In the genomic region with DNA sequence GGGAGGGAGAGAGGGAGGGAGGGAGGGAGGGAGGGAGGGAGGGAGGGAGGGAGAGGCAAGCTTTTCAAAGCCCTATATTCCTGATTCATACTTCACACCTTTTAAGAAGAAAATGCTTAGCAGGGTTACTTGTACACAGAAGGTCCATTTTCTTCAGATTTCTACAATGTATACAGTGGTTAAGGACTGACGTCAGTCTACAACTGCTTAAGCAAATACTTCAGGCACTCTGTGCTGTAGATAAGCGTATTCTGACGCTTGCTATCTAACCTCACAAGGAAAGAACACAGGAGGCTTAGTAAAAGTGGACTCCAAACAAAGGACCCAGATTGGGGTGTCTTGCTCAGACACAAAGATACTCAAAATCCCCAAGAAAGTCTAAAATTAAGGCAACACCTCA, we compare ENCODE assay signal across 19 mouse cellular contexts. TPM values are rescaled to one million over a fixed set of nuclear protein-coding genes. Genes with fewer than 3 reads are reported as not detected.
"Had no signal": no experiment of that assay in that cellular context is flagged by ENCODE, and none has a peak within 500 bp of the region (broad histone marks: within the 10 kb centered on the region; RNA-seq: fewer than 3 reads in every experiment).

No protein-coding gene starts in this region.

- H3K27me3 ChIP-seq: hindbrain, embryonic 13.5 days; limb, embryonic 12.5 days; liver, embryonic 13.5 days; megakaryocyte, embryonic 14.5 days; neural tube, embryonic 15.5 days had no signal

- H3K4me1 ChIP-seq: liver, embryonic 13.5 days; megakaryocyte, embryonic 14.5 days; neural tube, embryonic 15.5 days had no signal

- DNase-seq: kidney, adult 11 months; kidney, adult 9 months; kidney, postnatal 36 days; layer of hippocampus, adult 9-11 months; layer of hippocampus, postnatal 36 days; liver; liver, embryonic 13.5 days; liver, postnatal 0 days; right cerebral cortex, postnatal 4 days; spleen, adult 18-20 months; thymus, adult 18-20 months; thymus, postnatal 14 days had no signal

- ATAC-seq: liver, postnatal 0 days had no signal

- H3K9ac ChIP-seq: hindbrain, embryonic 13.5 days; limb, embryonic 12.5 days; liver, embryonic 13.5 days; liver, postnatal 0 days; neural tube, embryonic 15.5 days had no signal

- H3K27ac ChIP-seq: hindbrain, embryonic 13.5 days; kidney, postnatal 0 days; limb, embryonic 12.5 days; liver, embryonic 13.5 days; macrophage; neural tube, embryonic 15.5 days had no signal

- H3K4me2 ChIP-seq: hindbrain, embryonic 13.5 days; limb, embryonic 12.5 days; liver, embryonic 13.5 days; neural tube, embryonic 15.5 days had no signal

- H3K9me3 ChIP-seq: hindbrain, embryonic 13.5 days; limb, embryonic 12.5 days; liver, embryonic 13.5 days; neural tube, embryonic 15.5 days had no signal

- H3K36me3 ChIP-seq: hindbrain, embryonic 13.5 days; limb, embryonic 12.5 days; liver, embryonic 13.5 days; neural tube, embryonic 15.5 days had no signal

- H3K4me3 ChIP-seq: hindbrain, embryonic 13.5 days; limb, embryonic 12.5 days; liver, embryonic 13.5 days; megakaryocyte, embryonic 14.5 days; myocyte; neural tube, embryonic 15.5 days had no signal

RNA-seq across cellular contexts. Expression of a gene that starts 34.6 kb away (rescaled TPM):
- polyA plus RNA-seq: macrophage had no signal
